In the genomic region with DNA sequence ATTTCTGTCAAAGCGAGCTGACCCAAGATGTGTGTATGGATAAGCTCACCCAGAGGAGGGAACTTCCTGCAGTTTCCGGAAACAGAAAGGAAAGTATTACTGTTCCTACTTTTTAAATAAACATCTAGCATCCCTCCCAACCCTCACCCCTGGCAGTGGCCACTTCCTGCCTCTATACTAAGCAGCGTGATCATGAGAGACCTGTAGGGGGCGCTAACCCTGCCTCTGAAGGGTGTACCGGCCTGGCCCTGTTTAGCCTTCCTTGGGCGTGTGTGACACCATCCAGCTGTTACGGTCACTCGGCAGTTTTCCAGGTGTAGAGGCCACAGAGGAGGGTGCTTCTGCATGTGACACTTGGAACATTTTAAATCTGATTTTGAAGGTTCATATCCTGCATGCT, we compare ENCODE assay signal across 12 mouse cellular contexts.
A peak's percentile ranks its signal among the peaks of the same experiment; 100 is the strongest.
DNase-seq lines count a peak whose midpoint lies in the region; ATAC-seq and TF ChIP-seq lines count a peak whose summit lies in the region.
"Had no signal": no experiment of that assay in that cellular context is flagged by ENCODE, and none has a peak within 500 bp of the region (broad histone marks: within the 10 kb centered on the region; RNA-seq: fewer than 3 reads in every experiment).

No protein-coding gene starts in this region.

- no peak for DNase-seq in kidney, postnatal 14 days
- DNase-seq in ES-CJ7 (ENCODE audit: low read depth, low spot score) = peak; percentile 28
- DNase-seq in lung, postnatal 14 days = peak; percentile 42
- no peak for DNase-seq in right cerebral cortex, adult 18-20 months
- DNase-seq: adrenal gland, adult 2 months; gastrocnemius, postnatal 36 days; left cerebral cortex, postnatal 4 days; thymus, postnatal 36 days had no signal

- TF ChIP-seq CTCF in E14TG2a.4 (conservative IDR thresholded peaks at IDR 0.05; ENCODE audit: low read length) = peak; percentile 54

- no peak overlapping the region for H3K27ac ChIP-seq in kidney, embryonic 16.5 days (ENCODE audit: low read length)

- H3K9me3 ChIP-seq in kidney, embryonic 16.5 days (ENCODE audit: low read length) = no peaks in the 10 kb centered on the region
- H3K9me3 ChIP-seq in E14TG2a.4 (ENCODE audit: low read length) = no peaks in the 10 kb centered on the region

- WGBS in kidney, embryonic 16.5 days = 46% methylated on average over 8 of the region's 8 CpGs

- H3K27me3 ChIP-seq in kidney, embryonic 16.5 days (ENCODE audit: insufficient read depth, low read length) = no peaks in the 10 kb centered on the region
- H3K27me3 ChIP-seq in E14TG2a.4 (ENCODE audit: insufficient read depth, low read length) = peaks cover 9% of the 10 kb centered on the region; the same call in 1 of the 2 replicates

- no peaks in the 10 kb centered on the region for H3K4me1 ChIP-seq in kidney, embryonic 16.5 days (ENCODE audit: insufficient read depth, low read length)
- H3K4me1 ChIP-seq in E14TG2a.4 (replicated peaks; ENCODE audit: low read depth, low read length) = no peaks in the 10 kb centered on the region

- ATAC-seq in kidney, embryonic 16.5 days (ENCODE audit: low FRiP score, low TSS enrichment) = 0 out of 2 replicates have a peak, but pooled peaks have one; percentile 49
- no peak for ATAC-seq in activated CD4-positive, CD25-positive, alpha-beta regulatory T cell, adult 4 months

- no peak overlapping the region for H3K4me3 ChIP-seq in kidney, embryonic 16.5 days (ENCODE audit: low read length)
- H3K4me3 ChIP-seq in E14TG2a.4 (replicated peaks; ENCODE audit: low read length) = no peak overlapping the region
- H3K4me3 ChIP-seq: myocyte had no signal

- H3K36me3 ChIP-seq in kidney, embryonic 16.5 days (ENCODE audit: insufficient read depth, low read length) = no peaks in the 10 kb centered on the region
- no peaks in the 10 kb centered on the region for H3K36me3 ChIP-seq in E14TG2a.4 (ENCODE audit: insufficient read depth, low read length)

- H3K9ac ChIP-seq in kidney, embryonic 16.5 days (replicated peaks; ENCODE audit: low read length) = no peak overlapping the region

- H3K4me2 ChIP-seq in kidney, embryonic 16.5 days (replicated peaks; ENCODE audit: low read depth, low read length) = no peak overlapping the region

Comparison
In these comparisons a context has a peak if more than half of its experiments do, and no peak if none do; other contexts are left out.
1. DNase-seq: peak in ES-CJ7 (single experiment) and lung, postnatal 14 days (single experiment); none in kidney, postnatal 14 days (single experiment) and right cerebral cortex, adult 18-20 months (single experiment).